Mouse (Mus musculus) heart, embryonic 16.5 days (tissue): Measurements from ENCODE around the gene Cfap45. TPM values are rescaled to one million over a fixed set of nuclear protein-coding genes. Genes with fewer than 3 reads are reported as not detected.

Experiments used
- ATAC-seq: fragments of 200-750 bp; cut with Nextera tagmentation; replicated peaks from 2 replicates; pipeline ENCODE4 v1.8.0; 2017; ENCODE audit warnings: moderate number of reproducible peaks; ENCODE audit not compliant: insufficient read depth, low FRiP score; ENCODE audit errors: extremely low read depth
- H3K27ac ChIP-seq: fragments of 300-500 bp; sonication (generic); 2 replicates; pipeline ENCODE4 v1.5.1; 2014; ENCODE audit warnings: mild to moderate bottlenecking, low read length, control low read depth, moderate library complexity
- H3K27me3 ChIP-seq: fragments of 300-500 bp; sonication (generic); 2 replicates; pipeline ENCODE4 v1.6.1; 2014; ENCODE audit warnings: low read length, mixed read lengths; ENCODE audit not compliant: control insufficient read depth, insufficient read depth
- H3K36me3 ChIP-seq: fragments of 300-500 bp; sonication (generic); 2 replicates; pipeline ENCODE4 v1.6.1; 2014; ENCODE audit not compliant: control insufficient read depth, insufficient read depth
- H3K4me1 ChIP-seq: fragments of 300-500 bp; sonication (generic); 2 replicates; pipeline ENCODE4 v1.6.1; 2014; ENCODE audit warnings: low read length, mixed read lengths; ENCODE audit not compliant: control insufficient read depth, insufficient read depth
- H3K4me2 ChIP-seq: fragments of 300-500 bp; sonication (generic); 2 replicates; pipeline ENCODE4 v1.6.1; 2014; ENCODE audit warnings: low read depth, mild to moderate bottlenecking, control low read depth, low read length
- H3K4me3 ChIP-seq: fragments of 300-500 bp; sonication (generic); 2 replicates; pipeline ENCODE4 v1.5.1; 2014; ENCODE audit warnings: mild to moderate bottlenecking, control low read depth, low read length
- H3K9ac ChIP-seq: fragments of 300-500 bp; sonication (generic); 2 replicates; pipeline ENCODE4 v1.6.1; 2014; ENCODE audit warnings: low read length, control low read depth
- H3K9me3 ChIP-seq: fragments of 300-500 bp; sonication (generic); replicated peaks from 2 replicates; pipeline ENCODE4 v1.6.1; 2016; ENCODE audit warnings: low read length; ENCODE audit not compliant: control insufficient read depth
- WGBS: fragments of 180-500 bp; shearing (Covaris S2); extraction: QIAGEN DNeasy Blood & Tissue Kit; methylation state at CpG from one replicate; pipeline ENCODE4 v1.1.7; 2014; 5-methylcytosine and 5-hydroxymethylcytosine counted together
- polyA plus RNA-seq: library from polyadenylated mRNA; unstranded; fragments of >200 nt; fragmentation: Nextera tagmentation; extraction: Ambion mirVana; gene quantifications from 2 replicates; pipeline ENCODE4 v1.2.1, GENCODE M21; 2015

The Cfap45 gene
- polyA plus RNA-seq, 1 experiment from 2014 or later: 3.2 TPM

- Histone ChIP-seq H3K4me3 (no peak overlapping the region), H3K4me1 (peaks cover 26% of the 10 kb centered on the region), H3K9me3 (peaks cover 8% of the 10 kb centered on the region), H3K27me3 (peaks cover 5% of the 10 kb centered on the region), H3K36me3 (no peaks in the 10 kb centered on the region), H3K9ac (no peak overlapping the region), H3K4me2 (no peak overlapping the region), H3K27ac (no peak overlapping the region)
- no peak for ATAC-seq
- WGBS: 64% methylated on average over 7 of the region's 7 CpGs
Measured at GRCm38 (mm10) chr1:172522524-172522923, 1.9 kb downstream of the Cfap45 start.

- no peaks in the 10 kb centered on the region for H3K36me3 ChIP-seq
- 0 out of 2 replicates have a peak overlapping the region, but pooled peaks have one; percentile 13 for H3K27ac ChIP-seq
- H3K4me3 ChIP-seq: no peak overlapping the region
- H3K4me2 ChIP-seq: no peak overlapping the region
- H3K9me3 ChIP-seq: peaks cover 4% of the 10 kb centered on the region; the same call in 1 of the 2 replicates
- no peak for ATAC-seq
- H3K27me3 ChIP-seq: peaks cover 8% of the 10 kb centered on the region
- WGBS: 31% methylated on average over 12 of the region's 12 CpGs
- peaks cover 26% of the 10 kb centered on the region for H3K4me1 ChIP-seq
- no peak overlapping the region for H3K9ac ChIP-seq
Measured at GRCm38 (mm10) chr1:172523699-172524101, 3.1 kb downstream of the Cfap45 start.

DNA sequence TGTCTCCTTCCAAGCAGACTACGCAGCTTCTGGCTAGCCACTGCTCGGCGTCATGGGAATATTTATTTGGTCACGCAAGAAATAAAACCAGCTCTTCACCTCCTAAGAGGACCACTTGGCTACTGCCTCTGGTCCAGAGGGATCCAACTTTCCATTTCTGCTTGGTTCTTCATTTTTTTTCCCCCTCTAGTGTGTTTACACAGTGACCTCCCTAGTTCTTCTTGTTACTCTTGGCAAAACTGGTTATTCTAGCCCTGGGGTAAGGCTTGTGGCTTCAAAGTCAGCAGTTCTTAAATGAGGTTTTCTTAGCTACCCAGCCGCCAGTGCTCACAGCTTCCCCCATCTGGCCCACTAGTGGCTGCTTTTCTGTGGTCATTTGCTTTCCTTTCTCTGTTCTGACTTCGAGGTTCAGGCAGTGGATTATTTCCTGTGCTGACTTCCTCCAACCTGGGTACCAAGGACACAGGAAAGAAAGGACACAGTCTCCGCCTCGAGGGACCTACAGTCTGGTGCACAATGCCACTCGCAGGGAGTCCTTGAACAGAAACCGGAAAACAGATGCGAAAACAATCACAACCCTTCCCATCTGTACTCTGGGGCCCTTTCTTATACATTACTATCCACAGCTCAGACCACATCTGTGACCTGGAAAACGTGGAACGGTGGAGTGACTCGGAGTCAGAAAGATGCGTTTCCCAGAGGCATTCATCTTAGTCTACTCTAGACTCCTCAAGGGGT, 4.6 kb downstream of the Cfap45 start:
- H3K9me3 ChIP-seq: peaks cover 4% of the 10 kb centered on the region; the same call in 1 of the 2 replicates
- H3K4me1 ChIP-seq: peaks cover 23% of the 10 kb centered on the region
- ATAC-seq: peak; percentile 18
- H3K27me3 ChIP-seq: peaks cover 8% of the 10 kb centered on the region
- no peaks in the 10 kb centered on the region for H3K36me3 ChIP-seq
- peak overlapping the region; percentile 50 for H3K4me2 ChIP-seq
- H3K27ac ChIP-seq: peak overlapping the region; percentile 91
- H3K4me3 ChIP-seq: no peak overlapping the region
- H3K9ac ChIP-seq: no peak overlapping the region
- WGBS: 37% methylated on average over 15 of the region's 15 CpGs

DNA sequence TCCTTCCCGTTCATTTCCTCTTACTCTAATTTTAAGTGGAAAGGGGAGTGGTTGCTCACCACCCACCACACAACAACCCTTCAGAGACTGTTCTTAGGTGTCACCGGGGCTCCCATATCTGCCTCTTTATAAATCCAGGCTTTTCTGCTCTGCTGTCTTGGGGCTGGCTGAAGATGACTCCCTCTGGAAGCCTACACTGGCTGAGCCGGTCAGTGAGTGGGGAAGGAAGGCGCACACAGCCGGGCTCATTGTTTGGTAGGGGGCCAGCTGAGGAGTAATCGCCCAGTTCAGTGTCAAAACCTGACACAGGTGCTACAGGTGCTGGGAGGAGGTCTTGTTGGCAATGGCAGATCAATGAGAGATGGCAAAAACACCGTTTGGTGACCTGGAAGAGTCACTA, 5.4 kb downstream of the Cfap45 start:
- Histone ChIP-seq H3K4me2 (peak overlapping the region; percentile 50), H3K4me3 (peak overlapping the region; percentile 30), H3K9me3 (peaks cover 4% of the 10 kb centered on the region; the same call in 1 of the 2 replicates), H3K9ac (peak overlapping the region; percentile 49), H3K4me1 (peaks cover 26% of the 10 kb centered on the region), H3K27ac (peak overlapping the region; percentile 91), H3K27me3 (peaks cover 8% of the 10 kb centered on the region), H3K36me3 (no peaks in the 10 kb centered on the region)
- no peak for ATAC-seq
- WGBS: 50% methylated on average over 7 of the region's 7 CpGs

- 21% methylated on average over 23 of the region's 23 CpGs for WGBS
- H3K27ac ChIP-seq: peak overlapping the region; percentile 91
- H3K9ac ChIP-seq: peak overlapping the region; percentile 49
- H3K9me3 ChIP-seq: peaks cover 4% of the 10 kb centered on the region; the same call in 1 of the 2 replicates
- peaks cover 23% of the 10 kb centered on the region for H3K4me1 ChIP-seq
- H3K36me3 ChIP-seq: no peaks in the 10 kb centered on the region
- H3K4me2 ChIP-seq: peak overlapping the region; percentile 50
- peak; percentile 23 for ATAC-seq
- H3K27me3 ChIP-seq: peaks cover 8% of the 10 kb centered on the region
- peak overlapping the region; percentile 30 for H3K4me3 ChIP-seq
Measured at GRCm38 (mm10) chr1:172526380-172527081, 5.9 kb downstream of the Cfap45 start.

GRCm38 (mm10) chr1:172527431-172527830, 6.8 kb downstream of the Cfap45 start:
- WGBS: 87% methylated on average over 10 of the region's 10 CpGs
- no peak overlapping the region for H3K4me2 ChIP-seq
- H3K27me3 ChIP-seq: peaks cover 11% of the 10 kb centered on the region
- no peaks in the 10 kb centered on the region for H3K36me3 ChIP-seq
- no peak overlapping the region for H3K4me3 ChIP-seq
- H3K4me1 ChIP-seq: peaks cover 24% of the 10 kb centered on the region
- ATAC-seq: no peak
- peaks cover 4% of the 10 kb centered on the region; the same call in 1 of the 2 replicates for H3K9me3 ChIP-seq
- peak overlapping the region; percentile 91 for H3K27ac ChIP-seq
- no peak overlapping the region for H3K9ac ChIP-seq

DNA sequence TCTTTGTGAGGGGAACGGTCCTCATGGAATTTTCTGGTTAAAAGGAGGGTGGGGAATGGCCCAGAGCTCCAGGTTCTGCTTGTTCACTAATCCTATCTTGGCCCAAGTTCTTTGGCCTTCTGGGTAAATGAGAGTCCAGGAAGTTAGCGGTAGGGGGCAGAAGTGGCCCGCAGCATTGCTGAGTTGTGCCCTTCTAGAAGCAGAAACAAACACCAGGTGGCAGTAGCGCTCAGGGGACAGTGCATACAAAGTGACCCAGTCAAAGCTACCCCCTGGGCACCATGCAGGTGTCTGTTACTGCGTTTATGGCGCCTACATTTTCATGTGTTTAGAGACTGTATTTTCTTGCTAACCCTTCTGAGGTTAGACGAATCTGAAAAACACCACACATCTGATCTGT, 8.1 kb downstream of the Cfap45 start:
- peaks cover 14% of the 10 kb centered on the region for H3K27me3 ChIP-seq
- no peak overlapping the region for H3K4me2 ChIP-seq
- no peak overlapping the region for H3K9ac ChIP-seq
- no peak overlapping the region for H3K4me3 ChIP-seq
- H3K4me1 ChIP-seq: peaks cover 28% of the 10 kb centered on the region
- no peaks in the 10 kb centered on the region for H3K9me3 ChIP-seq
- ATAC-seq: peak; percentile 43; the same call in 1 of the 2 replicates
- H3K27ac ChIP-seq: no peak overlapping the region
- H3K36me3 ChIP-seq: no peaks in the 10 kb centered on the region
- 7% methylated on average over 7 of the region's 7 CpGs for WGBS

DNA sequence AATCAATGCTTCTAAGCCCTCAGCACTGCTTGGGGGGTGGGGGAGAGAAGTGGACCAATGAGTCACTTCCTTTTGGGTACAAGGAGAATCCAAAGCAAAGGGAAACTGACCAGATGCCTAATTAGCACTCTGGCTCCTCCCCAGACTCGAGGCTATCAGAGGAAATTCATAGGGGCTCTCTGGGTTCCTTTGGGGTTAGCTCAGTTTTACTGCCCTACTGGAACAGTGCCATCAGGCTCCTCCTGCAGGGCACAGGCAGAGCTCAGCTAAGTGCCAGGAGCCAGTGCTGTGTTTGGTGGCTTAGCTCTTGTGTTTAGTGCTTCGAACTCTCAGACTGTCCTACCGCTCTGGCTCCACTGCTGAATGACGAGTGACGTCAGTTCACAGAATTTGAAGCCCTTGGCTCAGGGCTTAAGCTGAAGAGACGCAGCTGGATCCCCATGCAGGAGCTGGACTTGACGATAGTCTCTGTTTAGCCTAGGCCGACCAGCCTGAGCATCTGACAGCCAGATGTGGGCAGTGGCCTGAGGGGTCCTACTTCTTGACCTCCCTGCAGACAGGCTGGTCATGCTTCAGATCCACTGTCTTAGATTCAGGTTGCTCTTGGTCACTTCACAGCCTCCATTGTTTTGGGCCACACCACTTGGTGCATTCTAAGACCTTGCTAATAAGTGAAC, 10.1 kb downstream of the Cfap45 start:
- Histone ChIP-seq H3K4me3 (no peak overlapping the region), H3K4me2 (no peak overlapping the region), H3K4me1 (peaks cover 24% of the 10 kb centered on the region), H3K36me3 (no peaks in the 10 kb centered on the region), H3K27me3 (peaks cover 18% of the 10 kb centered on the region), H3K9ac (no peak overlapping the region), H3K9me3 (no peaks in the 10 kb centered on the region), H3K27ac (no peak overlapping the region)
- WGBS: 26% methylated on average over 8 of the region's 8 CpGs
- ATAC-seq: no peak
